Mouse (Mus musculus) megakaryocyte, embryonic 14.5 days (primary cell): ENCODE data around the gene Eftud2.

Experiments used
- FLI1 ChIP-seq: IDR thresholded peaks from 2 replicates; pipeline ENCODE4 v1.6.1; 2012; ENCODE audit warnings: low read length, inconsistent platforms, mixed read lengths
- GATA1 ChIP-seq: IDR thresholded peaks from 3 replicates; pipeline ENCODE4 v1.6.1; 2012; ENCODE audit warnings: mixed read lengths, low read length, inconsistent platforms, borderline replicate concordance

DNA sequence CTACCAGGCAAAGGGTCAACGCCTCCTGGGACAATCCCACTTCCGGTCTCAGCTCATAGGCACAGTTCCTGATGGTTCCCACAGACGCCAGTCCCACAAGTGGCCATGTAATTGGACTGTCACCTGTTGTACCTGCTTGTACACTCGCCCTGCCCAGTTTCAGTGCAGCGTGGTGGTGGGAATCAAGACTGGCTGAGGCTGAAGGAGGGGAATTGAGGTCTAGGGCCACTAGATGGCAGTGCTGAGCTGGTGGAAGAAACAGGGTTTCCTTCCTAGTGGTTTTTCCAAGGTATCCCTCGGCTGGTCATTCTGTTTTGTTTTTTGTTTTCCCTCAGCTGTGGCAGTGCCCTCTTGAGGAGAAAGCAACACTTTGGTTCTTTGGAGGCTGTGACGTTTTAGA is 20.0 kb upstream of the Eftud2 start, which contains the start of gene Gfap:
- TF ChIP-seq GATA1: no peak
- TF ChIP-seq FLI1: no peak
